Mouse (Mus musculus) NIH3T3 (cell line): ENCODE data around the gene Ndufa13.
"Not testable (repeated sequence)": the region's sequence is repeated elsewhere in the genome, so short reads cannot be mapped to it uniquely, and the experiment has no call there.

Experiments
- DNase-seq: peaks from one replicate; pipeline ENCODE4 v3.0.0-alpha.2; 2012; ENCODE audit warnings: low read depth

Ndufa13 gene

DNA sequence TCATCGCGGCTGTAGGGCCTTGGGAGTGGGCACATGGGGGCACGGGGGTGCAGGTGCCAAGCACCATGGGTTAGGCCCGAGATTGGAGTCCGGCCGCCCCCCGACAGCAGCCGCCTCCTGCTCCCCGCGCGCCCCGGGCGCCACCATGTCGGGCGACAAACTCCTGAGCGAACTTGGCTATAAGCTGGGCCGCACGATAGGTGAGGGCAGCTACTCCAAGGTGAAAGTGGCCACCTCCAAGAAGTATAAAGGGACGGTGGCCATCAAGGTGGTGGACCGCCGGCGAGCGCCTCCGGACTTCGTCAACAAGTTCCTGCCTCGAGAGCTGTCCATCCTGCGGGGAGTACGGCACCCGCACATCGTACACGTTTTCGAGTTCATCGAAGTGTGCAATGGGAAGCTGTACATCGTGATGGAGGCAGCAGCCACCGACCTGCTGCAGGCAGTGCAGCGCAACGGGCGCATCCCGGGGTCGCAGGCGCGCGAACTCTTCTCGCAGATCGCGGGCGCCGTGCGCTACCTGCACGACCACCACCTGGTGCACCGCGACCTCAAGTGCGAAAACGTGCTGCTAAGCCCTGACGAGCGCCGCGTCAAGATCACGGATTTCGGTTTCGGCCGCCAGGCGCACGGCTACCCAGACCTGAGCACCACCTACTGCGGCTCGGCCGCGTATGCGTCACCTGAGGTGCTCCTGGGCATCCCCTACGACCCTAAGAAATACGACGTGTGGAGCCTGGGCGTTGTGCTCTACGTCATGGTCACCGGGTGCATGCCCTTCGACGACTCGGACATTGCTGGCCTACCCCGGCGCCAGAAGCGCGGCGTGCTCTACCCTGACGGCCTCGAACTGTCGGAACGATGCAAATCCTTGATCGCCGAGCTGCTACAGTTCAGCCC is at the start of gene Ndufa13, which contains the start of the genes Tssk6 and Yjefn3:
Gene Ndufa13, minus strand, starts transcription at position 396 of the 900 bp plus-strand sequence.
Gene Tssk6, plus strand, starts transcription at position 22 of the 900 bp plus-strand sequence.
Gene Yjefn3, minus strand, starts transcription at position 550 of the 900 bp plus-strand sequence.
- DNase-seq, result no peak

GRCm38 (mm10) chr8:69950300-69950699 is 47.9 kb upstream of the Ndufa13 start:
- no peak for DNase-seq

- DNase-seq, result not testable (repeated sequence)
These were observed 40.1 kb upstream of the Ndufa13 start for GRCm38 (mm10) chr8:69942495-69942894.

GRCm38 (mm10) chr8:69940386-69940785 is 38.0 kb upstream of the Ndufa13 start:
- DNase-seq, result no peak

DNA sequence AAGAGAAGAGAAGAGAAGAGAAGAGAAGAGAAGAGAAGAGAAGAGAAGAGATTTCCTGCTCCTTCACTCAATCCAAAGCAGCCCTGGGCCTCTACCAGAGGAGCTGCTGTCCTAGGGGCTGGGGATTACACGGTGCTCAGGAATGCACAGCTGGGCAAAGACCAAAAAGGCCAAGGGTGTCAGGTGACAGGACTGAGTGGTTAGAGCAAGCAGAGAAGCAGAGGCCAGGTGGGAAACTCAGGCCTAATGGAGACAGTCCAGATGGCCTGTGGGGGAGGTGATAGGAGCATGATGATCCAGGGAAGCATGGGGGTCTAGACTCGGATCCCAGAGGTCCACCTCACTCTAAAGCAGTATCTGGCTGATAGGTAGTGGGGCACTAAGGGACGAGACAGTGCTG is 37.3 kb upstream of the Ndufa13 start:
- peak; percentile 90 for DNase-seq

GRCm38 (mm10) chr8:69938245-69938982 is 36.1 kb upstream of the Ndufa13 start:
- no peak for DNase-seq

DNA sequence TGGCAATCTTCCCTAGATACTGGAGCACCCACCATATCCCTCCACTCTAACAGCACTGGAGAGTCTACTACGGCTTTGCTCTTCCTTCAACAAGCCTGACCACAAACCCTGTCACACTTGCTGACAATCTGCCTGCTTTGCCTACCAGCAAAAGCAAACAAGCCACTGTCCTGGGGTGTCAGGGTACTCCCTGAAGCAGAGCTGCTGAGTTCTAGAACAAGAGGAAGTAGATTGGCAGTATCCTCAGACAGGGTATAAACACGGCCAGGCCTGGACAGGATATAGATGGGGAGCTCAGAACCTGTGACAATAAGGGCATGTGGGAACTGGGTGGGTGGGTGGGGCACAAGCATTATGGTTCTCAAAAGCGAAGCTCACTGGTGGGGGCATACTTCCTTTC is 35.1 kb upstream of the Ndufa13 start:
- no peak for DNase-seq

DNA sequence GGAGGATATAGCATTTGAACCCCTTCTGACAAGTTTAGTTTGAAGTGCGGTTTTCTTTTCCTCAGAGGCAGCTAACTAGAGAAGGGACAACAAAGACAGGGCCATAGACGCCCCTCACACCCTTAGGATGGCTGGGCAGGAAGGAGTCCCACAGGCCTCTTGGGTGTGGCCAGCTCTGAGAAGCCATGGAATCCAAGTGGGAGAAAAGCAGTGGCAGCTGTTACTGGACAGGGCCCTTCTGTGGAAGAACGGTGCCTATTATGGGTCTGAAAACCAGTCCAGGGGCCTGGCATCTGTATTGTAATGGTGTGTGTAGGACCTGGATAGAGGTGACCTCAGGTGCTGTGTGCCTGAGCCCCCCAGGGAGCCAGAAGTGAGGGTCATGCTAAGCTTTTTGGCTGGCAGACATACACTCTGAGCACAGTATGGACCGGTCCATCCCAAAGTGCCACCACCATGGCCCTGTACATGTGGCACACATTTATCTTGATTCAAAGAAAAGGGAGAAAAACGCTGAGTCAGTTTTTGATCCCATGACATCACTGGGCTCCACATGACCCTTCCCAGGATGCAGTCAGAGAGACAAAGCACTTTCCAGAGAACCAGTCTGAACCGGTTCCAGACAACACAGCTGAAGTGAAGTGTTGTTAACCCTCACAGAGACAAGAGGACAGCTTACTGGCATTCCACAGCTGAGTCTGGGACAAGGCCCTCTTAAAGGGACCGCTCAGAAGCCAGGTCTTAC is 33.9 kb upstream of the Ndufa13 start:
- peak; percentile 83 for DNase-seq

- DNase-seq, result no peak
These were observed 33.1 kb upstream of the Ndufa13 start for GRCm38 (mm10) chr8:69935431-69935830.

GRCm38 (mm10) chr8:69934582-69934981 is 32.2 kb upstream of the Ndufa13 start:
- DNase-seq, result no peak

GRCm38 (mm10) chr8:69933811-69934210 is 31.5 kb upstream of the Ndufa13 start:
- no peak for DNase-seq

DNA sequence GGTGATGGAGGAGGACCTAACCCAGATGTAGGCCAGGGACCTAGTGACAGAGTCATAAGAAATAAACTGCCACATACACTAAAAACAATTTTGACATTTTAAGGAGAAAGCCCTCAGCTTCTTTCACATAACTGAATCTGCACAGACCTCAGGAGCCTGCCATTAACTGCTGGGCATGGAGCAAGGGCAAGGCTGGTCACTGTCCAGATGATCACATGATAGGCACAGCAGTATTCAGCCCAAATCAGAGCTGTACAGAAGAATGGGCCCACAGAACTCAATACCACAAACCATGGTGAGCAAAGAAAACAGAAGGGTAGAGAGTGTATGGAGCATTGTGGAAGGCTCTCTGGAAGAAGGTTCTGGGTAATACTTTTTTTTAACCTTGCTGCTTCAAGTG is 24.5 kb upstream of the Ndufa13 start:
- no peak for DNase-seq

DNA sequence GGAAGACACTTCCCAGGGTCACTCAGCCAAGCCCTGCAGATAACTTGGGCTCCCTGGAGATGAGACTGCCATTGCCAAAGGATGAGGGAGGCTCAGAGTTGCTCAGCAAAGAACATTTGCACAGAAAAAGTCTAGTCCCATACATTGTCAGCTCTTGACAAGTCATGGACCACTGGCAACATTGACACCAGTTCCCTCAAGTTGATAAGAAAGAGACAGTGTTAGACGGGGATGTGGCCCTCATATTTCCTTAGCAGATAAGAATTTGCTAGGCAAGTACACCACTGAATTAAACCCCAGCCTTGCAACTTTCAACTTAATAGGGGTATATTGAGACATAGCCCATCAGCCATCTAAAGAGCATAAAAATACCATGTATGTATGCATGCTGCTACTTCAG is 21.6 kb upstream of the Ndufa13 start:
- DNase-seq, result no peak

DNA sequence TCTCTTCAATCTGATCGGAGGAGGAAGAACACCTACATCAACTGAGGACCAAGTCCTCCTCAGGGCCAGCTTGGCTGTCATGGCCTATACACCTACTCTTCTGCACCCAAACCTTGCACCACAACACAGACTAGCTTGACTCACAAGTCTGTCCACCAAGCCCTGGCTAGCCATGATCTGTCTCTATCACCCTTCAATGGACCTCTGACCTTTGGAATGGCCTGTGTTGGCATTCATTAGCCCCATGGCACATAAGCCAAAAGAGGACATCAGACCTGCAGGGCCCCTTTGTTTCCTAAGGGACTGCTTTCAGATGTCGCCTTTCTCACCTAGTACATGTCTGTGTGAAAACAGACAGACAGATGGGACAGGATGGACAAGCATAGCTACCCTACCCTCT is 18.8 kb upstream of the Ndufa13 start:
- DNase-seq, result no peak

DNA sequence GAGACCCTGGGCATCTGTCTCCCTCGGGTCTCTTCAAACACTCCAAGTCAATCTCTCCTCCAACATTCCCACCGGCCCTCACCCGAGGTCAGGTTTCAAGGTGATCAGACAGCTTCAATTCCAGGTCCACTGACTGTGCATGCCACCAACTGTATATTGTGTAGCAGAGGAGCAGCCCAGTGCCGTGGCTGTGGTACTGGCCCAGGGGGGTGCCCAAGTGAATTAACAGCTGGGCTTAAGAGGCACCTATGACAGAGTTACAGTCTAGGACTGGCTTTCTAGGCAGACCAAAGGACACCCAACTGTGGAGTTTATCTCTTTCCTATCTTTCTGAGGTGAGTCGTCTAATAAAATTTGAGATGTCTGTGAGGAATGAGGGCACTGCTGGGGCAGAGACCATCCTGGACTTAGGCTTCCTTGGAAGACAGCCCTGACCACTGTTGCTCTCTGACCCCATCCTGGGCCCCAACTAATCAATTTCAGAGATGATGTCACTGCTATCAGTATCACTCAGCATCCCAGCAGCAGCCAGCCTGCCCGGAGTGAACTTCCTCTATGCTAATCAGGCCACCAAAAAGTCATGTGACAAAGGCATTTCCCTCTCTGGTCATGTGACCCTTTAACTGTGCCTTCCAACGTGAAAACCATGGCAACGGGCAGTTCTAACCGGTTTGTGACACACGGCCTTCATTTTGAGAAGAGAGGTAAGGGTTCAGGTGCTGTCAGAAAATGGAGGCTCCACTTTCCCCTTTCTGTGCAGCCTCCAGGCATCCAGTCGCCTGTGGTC is 17.7 kb upstream of the Ndufa13 start:
- DNase-seq, result peak; percentile 46

DNA sequence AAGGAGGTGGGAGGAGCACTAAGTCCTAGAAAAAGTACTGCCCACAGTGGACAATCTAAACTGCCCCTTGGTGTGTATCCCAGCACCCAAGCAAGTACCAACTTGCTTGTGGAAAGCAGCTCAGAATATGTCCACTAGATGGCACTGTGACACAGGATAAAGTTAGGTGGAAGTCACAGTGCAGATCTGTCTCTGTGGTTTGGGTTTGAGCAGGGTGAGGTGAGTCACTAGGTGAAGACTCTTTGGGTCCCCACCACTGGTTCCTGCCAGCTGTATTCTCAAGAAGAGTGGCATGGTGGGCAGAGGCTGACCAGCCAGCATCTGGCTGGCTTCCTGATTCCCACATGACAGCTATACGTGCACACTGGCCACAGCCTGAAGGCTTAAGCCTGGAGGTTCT is 16.7 kb upstream of the Ndufa13 start:
- DNase-seq, result peak; percentile 95

DNA sequence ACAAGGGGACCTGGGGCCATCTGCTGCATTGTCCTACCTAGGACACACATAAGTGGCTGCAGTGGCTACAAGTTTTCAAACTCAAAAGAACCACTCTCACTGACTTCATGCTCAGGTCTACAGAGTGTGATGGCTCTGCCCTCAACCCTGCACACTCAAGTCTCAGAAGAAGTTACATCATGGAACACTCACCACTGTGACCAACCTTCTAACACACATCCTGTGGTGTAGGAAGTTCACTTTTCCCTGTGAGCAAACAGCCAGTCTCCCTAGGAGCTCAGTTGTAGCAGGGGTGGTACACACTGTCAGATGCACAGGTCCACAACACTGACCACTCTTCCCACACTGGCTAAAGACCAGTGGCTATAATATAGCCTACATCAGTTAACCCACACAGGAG is 16.1 kb upstream of the Ndufa13 start:
- no peak for DNase-seq

GRCm38 (mm10) chr8:69915748-69916147 is 13.4 kb upstream of the Ndufa13 start:
- DNase-seq, result peak; percentile 36

DNA sequence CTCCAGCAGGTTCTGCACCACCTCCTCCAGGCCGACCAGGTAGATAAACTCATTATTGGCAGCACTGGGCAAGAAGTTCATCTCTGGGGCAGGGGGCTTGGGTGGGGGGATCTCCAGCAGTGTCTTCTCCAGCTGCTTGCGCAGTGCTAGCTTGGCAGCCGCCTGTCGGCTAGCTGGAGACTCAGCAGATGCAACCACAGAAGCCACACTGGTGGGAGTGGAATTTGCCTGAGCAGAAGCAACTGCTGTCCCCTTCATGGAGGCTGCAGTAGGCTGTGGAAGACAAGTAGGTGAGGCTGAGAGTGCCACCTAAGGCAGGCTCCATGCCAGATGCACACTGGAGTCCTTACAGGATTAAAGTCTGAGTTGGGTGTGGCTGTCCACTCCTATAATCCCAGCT is 12.2 kb upstream of the Ndufa13 start:
- no peak for DNase-seq

GRCm38 (mm10) chr8:69912478-69913074 is 10.2 kb upstream of the Ndufa13 start:
- no peak for DNase-seq

GRCm38 (mm10) chr8:69911917-69912316 is 9.6 kb upstream of the Ndufa13 start:
- DNase-seq, result no peak
